Mouse (Mus musculus) C2C12 (cell line): ENCODE results near the gene Slc4a1.

Experiments
- CEBPB ChIP-seq: IDR thresholded peaks from one replicate; pipeline ENCODE4 v1.6.1; 2011; ENCODE audit warnings: low read depth, mild to moderate bottlenecking, control low read depth, moderate library complexity
- CTCF ChIP-seq: IDR thresholded peaks from one replicate; pipeline ENCODE4 v1.5.1; 2011; ENCODE audit not compliant: control insufficient read depth, insufficient read depth, insufficient read length
- USF1 ChIP-seq: IDR thresholded peaks from one replicate; pipeline ENCODE4 v1.6.1; 2011; ENCODE audit warnings: low read depth, mild to moderate bottlenecking, control low read depth, moderate library complexity

DNA sequence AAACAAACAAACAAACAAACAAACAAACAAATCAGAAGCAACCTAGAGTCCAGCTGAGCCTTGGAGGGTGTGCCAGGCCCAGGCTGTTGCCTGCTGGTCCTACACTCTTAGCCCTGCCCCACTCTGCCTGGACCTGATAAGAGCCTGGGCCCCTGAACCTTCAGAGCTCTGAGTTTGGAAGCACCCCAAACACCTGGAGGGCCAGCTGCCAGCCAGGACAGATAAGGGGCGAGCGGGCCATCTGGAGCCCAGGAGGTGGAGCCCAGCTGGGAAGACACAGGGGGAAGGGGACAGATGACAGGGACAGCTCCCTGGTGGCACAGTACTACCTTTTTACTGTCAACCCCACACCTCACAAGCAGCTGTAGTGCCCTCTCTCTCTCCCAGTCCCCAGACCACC is 2.4 kb downstream of the Slc4a1 start:
- TF ChIP-seq CTCF: no peak
- TF ChIP-seq USF1: no peak
- no peak for TF ChIP-seq CEBPB
